Mouse (Mus musculus): ENCODE measurements around the gene Ppard. TPM values are rescaled to one million over a fixed set of nuclear protein-coding genes. Genes with fewer than 3 reads are reported as not detected.
"Not testable (repeated sequence)": the region's sequence is repeated elsewhere in the genome, so short reads cannot be mapped to it uniquely, and the experiment has no call there.

The Ppard gene
- total RNA-seq, 1 experiment from 2014 or later, result 3.1 TPM

GRCm38 (mm10) chr17:28222463-28222862 is 10.0 kb upstream of the Ppard start:
- not testable (repeated sequence) for ATAC-seq (replicated peaks; ENCODE audit: low read depth, poor library complexity, severe bottlenecking)

GRCm38 (mm10) chr17:28223561-28224391 is 8.7 kb upstream of the Ppard start:
- peak; percentile 73 for ATAC-seq (replicated peaks; ENCODE audit: low read depth, poor library complexity, severe bottlenecking)

- no peak for ATAC-seq (replicated peaks; ENCODE audit: low read depth, poor library complexity, severe bottlenecking)
Measured at GRCm38 (mm10) chr17:28224615-28225014, 7.9 kb upstream of the Ppard start.

- ATAC-seq (replicated peaks; ENCODE audit: low read depth, poor library complexity, severe bottlenecking), result peak; percentile 77
Measured at GRCm38 (mm10) chr17:28226014-28226413, 6.5 kb upstream of the Ppard start.

- no peak for ATAC-seq (replicated peaks; ENCODE audit: low read depth, poor library complexity, severe bottlenecking)
Measured at GRCm38 (mm10) chr17:28230486-28230885, 2.0 kb upstream of the Ppard start.

- no peak for ATAC-seq (replicated peaks; ENCODE audit: low read depth, poor library complexity, severe bottlenecking)
Measured at GRCm38 (mm10) chr17:28231026-28231736, 1.3 kb upstream of the Ppard start.

GRCm38 (mm10) chr17:28233091-28233731 is 711 bp downstream of the Ppard start:
- ATAC-seq (replicated peaks; ENCODE audit: low read depth, poor library complexity, severe bottlenecking), result peak; percentile 40

- ATAC-seq (replicated peaks; ENCODE audit: low read depth, poor library complexity, severe bottlenecking), result no peak
Measured at GRCm38 (mm10) chr17:28234641-28235040, 2.1 kb downstream of the Ppard start.

GRCm38 (mm10) chr17:28235982-28236635 is 3.6 kb downstream of the Ppard start:
- no peak for ATAC-seq (replicated peaks; ENCODE audit: low read depth, poor library complexity, severe bottlenecking)

GRCm38 (mm10) chr17:28236636-28237015 is 4.1 kb downstream of the Ppard start:
- ATAC-seq (replicated peaks; ENCODE audit: low read depth, poor library complexity, severe bottlenecking), result no peak

GRCm38 (mm10) chr17:28237362-28237761 is 4.9 kb downstream of the Ppard start:
- no peak for ATAC-seq (replicated peaks; ENCODE audit: low read depth, poor library complexity, severe bottlenecking)

GRCm38 (mm10) chr17:28237874-28238273 is 5.4 kb downstream of the Ppard start:
- no peak for ATAC-seq (replicated peaks; ENCODE audit: low read depth, poor library complexity, severe bottlenecking)

GRCm38 (mm10) chr17:28240846-28241245 is 8.3 kb downstream of the Ppard start:
- ATAC-seq (replicated peaks; ENCODE audit: low read depth, poor library complexity, severe bottlenecking), result no peak

- no peak for ATAC-seq (replicated peaks; ENCODE audit: low read depth, poor library complexity, severe bottlenecking)
Measured at GRCm38 (mm10) chr17:28242296-28242695, 9.8 kb downstream of the Ppard start.

GRCm38 (mm10) chr17:28244214-28244613 is 11.7 kb downstream of the Ppard start:
- ATAC-seq (replicated peaks; ENCODE audit: low read depth, poor library complexity, severe bottlenecking), result no peak

- no peak for ATAC-seq (replicated peaks; ENCODE audit: low read depth, poor library complexity, severe bottlenecking)
Measured at GRCm38 (mm10) chr17:28244714-28245113, 12.2 kb downstream of the Ppard start.

- ATAC-seq (replicated peaks; ENCODE audit: low read depth, poor library complexity, severe bottlenecking), result 0 out of 2 replicates have a peak, but pooled peaks have one; percentile 20
Measured at GRCm38 (mm10) chr17:28246640-28247039, 14.1 kb downstream of the Ppard start.

GRCm38 (mm10) chr17:28247613-28248012 is 15.1 kb downstream of the Ppard start:
- peak; percentile 86 for ATAC-seq (replicated peaks; ENCODE audit: low read depth, poor library complexity, severe bottlenecking)

- ATAC-seq (replicated peaks; ENCODE audit: low read depth, poor library complexity, severe bottlenecking), result no peak
Measured at GRCm38 (mm10) chr17:28249062-28249461, 16.6 kb downstream of the Ppard start.

- 0 out of 2 replicates have a peak, but pooled peaks have one; percentile 19 for ATAC-seq (replicated peaks; ENCODE audit: low read depth, poor library complexity, severe bottlenecking)
Measured at GRCm38 (mm10) chr17:28251579-28252280, 19.2 kb downstream of the Ppard start.

Measured in common myeloid progenitor, adult 5-6 weeks (primary cell).